Mouse (Mus musculus): Measurements from ENCODE around the gene Trim3. TPM values are rescaled to one million over a fixed set of nuclear protein-coding genes. Genes with fewer than 3 reads are reported as not detected.
A peak's percentile ranks its signal among the peaks of the same experiment; 100 is the strongest.

Gene Trim3
- total and polyA plus RNA-seq, 2 experiments from 2014 or later, result 106 to 169 TPM

DNA sequence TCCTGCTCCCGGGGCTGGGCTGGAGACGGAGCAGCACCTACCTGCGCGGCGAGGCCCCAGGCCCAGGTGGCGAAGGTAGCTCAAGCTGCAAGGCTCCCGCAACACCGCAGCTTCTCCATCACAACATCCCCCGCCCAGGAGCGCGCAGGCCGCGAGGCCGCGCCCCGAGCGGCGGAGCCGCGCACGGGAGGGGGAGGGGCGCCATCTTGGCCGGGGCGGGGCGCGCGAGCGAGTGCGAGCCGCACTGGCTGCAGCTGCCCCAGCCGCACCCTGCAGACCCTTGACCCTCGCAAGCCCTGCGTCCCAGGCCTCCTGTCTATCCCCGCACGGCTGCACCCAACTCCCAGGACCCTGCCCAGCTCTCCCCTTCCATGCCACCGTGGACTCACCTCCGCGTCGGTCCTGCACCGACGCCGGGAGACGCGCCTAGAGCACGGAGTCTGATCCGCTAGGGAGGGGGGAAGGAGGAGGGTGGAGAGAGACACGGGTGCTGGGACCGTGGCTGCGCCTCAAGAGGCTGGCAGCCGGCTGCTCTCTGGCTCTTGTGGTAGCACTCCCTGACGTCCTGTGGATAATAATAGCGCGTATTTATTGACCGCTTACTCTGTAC, 52.2 kb downstream of the Trim3 start, which contains the start of gene Apbb1:
Gene Apbb1 (minus strand): TSS at position 560 of the 610 bp plus-strand sequence.
- WGBS, result under 1% methylated on average over 30 of the region's 54 CpGs
- H3K4me2 ChIP-seq (ENCODE audit: low read depth, low read length), result peak within 1 kb of the TSS; percentile 73
- H3K27ac ChIP-seq, result peak within 1 kb of the TSS; percentile 98
- no peaks in the 10 kb centered on the region for H3K27me3 ChIP-seq (ENCODE audit: insufficient read depth, low read length)
- DNase-seq (ENCODE audit: low spot score) (peak; percentile 92), ATAC-seq (peak; percentile 95)
- H3K4me1 ChIP-seq (ENCODE audit: insufficient read depth, low read length), result peaks cover 13% of the 10 kb centered on the region
- H3K36me3 ChIP-seq (ENCODE audit: insufficient read depth, low read length), result no peaks in the 10 kb centered on the region
- peak within 1 kb of the TSS; percentile 90 for H3K4me3 ChIP-seq (ENCODE audit: low read length)
- no peaks in the 10 kb centered on the region for H3K9me3 ChIP-seq (ENCODE audit: low read length)
- H3K9ac ChIP-seq (replicated peaks; ENCODE audit: low read length), result peak within 1 kb of the TSS; percentile 91
- TF ChIP-seq CTCF (IDR thresholded peaks at IDR 0.05; ENCODE audit: low read depth), result peak; percentile 25; the same call in 1 of the 2 replicates

DNA sequence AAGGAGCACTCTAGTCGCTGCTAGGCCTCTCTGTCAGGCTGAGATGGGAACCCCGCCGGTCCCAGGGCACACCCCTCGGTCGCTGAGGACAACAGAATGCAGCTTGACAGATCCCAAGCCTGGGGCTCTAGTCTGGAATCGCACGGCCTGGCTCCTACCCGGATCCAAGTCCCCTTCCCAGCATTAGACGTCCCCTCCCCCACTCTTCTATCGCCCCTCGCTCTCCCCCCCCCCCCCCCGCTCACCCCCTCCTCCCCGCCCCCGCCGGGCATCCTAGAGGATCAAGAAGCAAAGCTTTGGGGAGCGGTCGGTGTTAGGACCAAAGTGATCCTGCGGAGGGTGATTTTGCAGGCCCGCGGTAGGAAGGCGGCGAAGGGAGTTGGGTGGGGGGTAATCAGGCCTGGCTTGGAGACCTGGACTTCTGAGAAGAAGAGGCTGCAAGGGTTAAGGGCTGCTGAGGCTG, 52.7 kb downstream of the Trim3 start:
- no peaks in the 10 kb centered on the region for H3K36me3 ChIP-seq (ENCODE audit: insufficient read depth, low read length)
- peak; percentile 69 for DNase-seq (ENCODE audit: low spot score)
- no peaks in the 10 kb centered on the region for H3K9me3 ChIP-seq (ENCODE audit: low read length)
- H3K27ac ChIP-seq, result peak overlapping the region; percentile 98
- no peaks in the 10 kb centered on the region for H3K27me3 ChIP-seq (ENCODE audit: insufficient read depth, low read length)
- peak overlapping the region; percentile 90 for H3K4me3 ChIP-seq (ENCODE audit: low read length)
- WGBS, result under 1% methylated on average over 17 of the region's 22 CpGs
- H3K9ac ChIP-seq (replicated peaks; ENCODE audit: low read length), result peak overlapping the region; percentile 91
- peak; percentile 59 for ATAC-seq
- no peak for TF ChIP-seq CTCF (IDR thresholded peaks at IDR 0.05; ENCODE audit: low read depth)
- peaks cover 13% of the 10 kb centered on the region for H3K4me1 ChIP-seq (ENCODE audit: insufficient read depth, low read length)
- peak overlapping the region; percentile 73 for H3K4me2 ChIP-seq (ENCODE audit: low read depth, low read length)

DNA sequence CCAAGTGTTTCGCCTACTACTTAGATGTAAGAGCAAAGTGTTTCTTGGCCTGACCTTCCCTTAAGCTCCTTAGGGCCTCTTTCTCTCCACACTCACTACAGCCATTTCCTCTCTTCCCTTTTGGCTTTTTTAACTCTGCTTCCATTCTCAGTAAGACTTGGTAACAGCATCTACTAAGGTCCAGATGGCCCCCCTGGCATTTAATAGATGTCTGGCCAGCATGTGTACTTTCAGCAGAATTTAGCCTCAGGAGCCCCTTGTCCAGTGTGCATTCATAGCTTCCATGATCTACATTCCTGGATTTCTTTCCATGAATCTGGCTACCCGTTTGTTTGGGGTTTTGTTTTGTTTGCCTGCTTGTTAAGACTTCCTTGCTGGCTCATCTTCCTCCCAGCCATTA, 54.9 kb downstream of the Trim3 start:
- Histone ChIP-seq H3K36me3 (ENCODE audit: insufficient read depth, low read length) (peaks cover 7% of the 10 kb centered on the region), H3K9ac (replicated peaks; ENCODE audit: low read length) (no peak overlapping the region), H3K27ac (no peak overlapping the region), H3K27me3 (ENCODE audit: insufficient read depth, low read length) (no peaks in the 10 kb centered on the region), H3K4me3 (ENCODE audit: low read length) (no peak overlapping the region), H3K9me3 (ENCODE audit: low read length) (no peaks in the 10 kb centered on the region), H3K4me1 (ENCODE audit: insufficient read depth, low read length) (peaks cover 13% of the 10 kb centered on the region), H3K4me2 (ENCODE audit: low read depth, low read length) (no peak overlapping the region)
- no peak for TF ChIP-seq CTCF (IDR thresholded peaks at IDR 0.05; ENCODE audit: low read depth)
- ATAC-seq (no peak), DNase-seq (ENCODE audit: low spot score) (no peak)
- 80% methylated on average over 2 of the region's 2 CpGs for WGBS

DNA sequence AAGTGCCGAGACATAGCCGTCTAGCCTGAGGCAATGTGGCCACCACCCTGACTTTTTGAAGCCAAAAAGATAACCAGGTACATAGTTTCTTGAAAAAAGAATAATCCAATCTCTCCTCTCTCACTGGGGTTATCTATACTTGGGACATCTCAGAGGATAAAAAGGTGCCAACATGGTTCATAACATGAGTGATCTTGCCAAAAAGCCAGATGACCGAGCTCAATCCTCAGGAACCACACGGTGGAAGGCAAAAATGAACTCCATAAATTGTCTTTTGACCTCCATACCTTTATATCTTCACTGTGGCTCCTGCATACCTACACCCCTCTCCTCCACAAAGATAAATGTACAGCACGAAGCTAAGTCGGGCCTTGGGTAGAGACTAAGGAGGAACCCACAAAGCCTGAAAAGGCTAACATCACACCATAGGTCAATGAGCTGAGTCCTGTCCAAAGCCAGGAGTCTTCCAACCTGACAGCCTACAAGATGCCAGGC, 55.9 kb downstream of the Trim3 start:
- Histone ChIP-seq H3K4me2 (ENCODE audit: low read depth, low read length) (no peak overlapping the region), H3K9ac (replicated peaks; ENCODE audit: low read length) (no peak overlapping the region), H3K4me1 (ENCODE audit: insufficient read depth, low read length) (peaks cover 17% of the 10 kb centered on the region), H3K9me3 (ENCODE audit: low read length) (no peaks in the 10 kb centered on the region), H3K27ac (no peak overlapping the region), H3K36me3 (ENCODE audit: insufficient read depth, low read length) (peaks cover 18% of the 10 kb centered on the region), H3K4me3 (ENCODE audit: low read length) (no peak overlapping the region), H3K27me3 (ENCODE audit: insufficient read depth, low read length) (no peaks in the 10 kb centered on the region)
- WGBS, result 92% methylated on average over 6 of the region's 6 CpGs
- ATAC-seq, result no peak
- no peak for TF ChIP-seq CTCF (IDR thresholded peaks at IDR 0.05; ENCODE audit: low read depth)
- DNase-seq (ENCODE audit: low spot score), result no peak

DNA sequence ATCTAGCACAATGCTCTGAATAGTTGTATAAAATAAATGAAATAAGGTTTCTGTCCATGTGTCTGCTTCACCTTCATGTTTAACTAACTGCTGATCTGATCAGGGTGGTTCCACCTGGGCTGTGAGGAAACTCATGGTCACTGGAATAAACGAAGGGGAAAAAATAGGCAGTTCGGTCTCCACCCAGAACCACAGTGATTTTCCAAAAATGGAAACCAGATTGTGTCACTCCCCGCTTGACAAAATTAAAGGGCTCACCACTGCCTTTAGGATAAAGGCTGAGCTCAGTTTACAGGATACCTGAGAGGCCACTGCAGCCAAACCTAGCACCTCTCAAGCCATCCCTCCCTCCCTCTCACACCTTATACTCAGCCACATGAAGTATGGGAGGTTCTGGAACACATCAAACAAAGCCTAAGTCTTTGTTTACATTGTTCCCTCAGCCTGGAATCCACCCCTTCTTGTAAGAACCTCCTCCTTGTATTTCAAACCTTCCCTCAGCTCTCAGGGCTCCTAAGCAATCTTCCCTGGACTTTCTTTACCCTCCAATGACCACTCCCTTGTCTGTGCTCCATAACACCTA, 57.1 kb downstream of the Trim3 start:
- no peak overlapping the region for H3K9ac ChIP-seq (replicated peaks; ENCODE audit: low read length)
- H3K4me1 ChIP-seq (ENCODE audit: insufficient read depth, low read length), result peaks cover 13% of the 10 kb centered on the region
- H3K27me3 ChIP-seq (ENCODE audit: insufficient read depth, low read length), result no peaks in the 10 kb centered on the region
- no peaks in the 10 kb centered on the region for H3K9me3 ChIP-seq (ENCODE audit: low read length)
- no peak for TF ChIP-seq CTCF (IDR thresholded peaks at IDR 0.05; ENCODE audit: low read depth)
- WGBS, result 82% methylated on average over 3 of the region's 3 CpGs
- H3K4me3 ChIP-seq (ENCODE audit: low read length), result no peak overlapping the region
- no peak for ATAC-seq
- H3K4me2 ChIP-seq (ENCODE audit: low read depth, low read length), result no peak overlapping the region
- H3K36me3 ChIP-seq (ENCODE audit: insufficient read depth, low read length), result peaks cover 19% of the 10 kb centered on the region
- H3K27ac ChIP-seq, result no peak overlapping the region
- DNase-seq (ENCODE audit: low spot score), result no peak

DNA sequence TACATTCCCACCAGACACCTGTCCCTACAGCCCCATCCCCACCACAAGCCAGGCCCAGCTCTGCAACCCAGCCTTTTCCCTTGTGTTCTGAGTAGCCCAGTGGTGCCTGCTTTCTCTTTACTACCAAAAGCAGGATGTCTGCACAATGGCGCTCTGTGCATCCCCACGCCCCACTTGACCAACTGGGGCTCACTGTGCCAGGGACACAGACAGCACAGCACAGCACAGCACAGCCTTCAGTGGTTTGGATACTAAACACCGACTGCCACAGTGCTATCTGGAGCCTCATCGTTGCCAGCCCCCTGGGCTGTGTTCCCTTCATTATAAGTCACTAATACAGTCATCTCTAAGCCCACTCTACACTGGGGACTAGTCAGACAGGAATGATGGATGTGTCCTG, 58.8 kb downstream of the Trim3 start:
- H3K4me1 ChIP-seq (ENCODE audit: insufficient read depth, low read length), result peaks cover 28% of the 10 kb centered on the region
- H3K4me3 ChIP-seq (ENCODE audit: low read length), result no peak overlapping the region
- no peak for TF ChIP-seq CTCF (IDR thresholded peaks at IDR 0.05; ENCODE audit: low read depth)
- WGBS, result 66% methylated on average over 4 of the region's 4 CpGs
- no peak for ATAC-seq
- no peak overlapping the region for H3K4me2 ChIP-seq (ENCODE audit: low read depth, low read length)
- no peak for DNase-seq (ENCODE audit: low spot score)
- no peaks in the 10 kb centered on the region for H3K9me3 ChIP-seq (ENCODE audit: low read length)
- H3K27ac ChIP-seq, result no peak overlapping the region
- H3K36me3 ChIP-seq (ENCODE audit: insufficient read depth, low read length), result peaks cover 19% of the 10 kb centered on the region
- no peak overlapping the region for H3K9ac ChIP-seq (replicated peaks; ENCODE audit: low read length)
- H3K27me3 ChIP-seq (ENCODE audit: insufficient read depth, low read length), result no peaks in the 10 kb centered on the region

DNA sequence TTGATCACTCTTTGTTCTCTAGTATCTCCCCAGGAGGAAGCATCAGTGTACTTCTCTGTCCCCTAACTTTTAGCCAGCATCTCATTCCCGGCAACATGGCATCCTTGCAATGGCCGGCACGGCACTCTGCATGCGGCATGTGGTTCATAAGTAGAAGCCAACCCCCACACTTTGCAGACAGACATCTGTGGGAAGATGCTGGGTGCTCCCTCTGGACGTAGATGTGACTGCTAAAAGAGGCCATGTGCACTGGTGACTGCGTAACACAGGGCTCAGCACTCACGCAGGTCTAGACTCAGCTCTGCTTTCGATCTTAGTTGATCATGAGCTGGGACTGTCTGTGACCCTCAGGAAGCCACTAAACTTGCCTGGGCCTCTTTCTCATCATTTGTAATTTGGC, 60.4 kb downstream of the Trim3 start:
- ATAC-seq, result no peak
- peaks cover 35% of the 10 kb centered on the region for H3K4me1 ChIP-seq (ENCODE audit: insufficient read depth, low read length)
- no peak overlapping the region for H3K4me3 ChIP-seq (ENCODE audit: low read length)
- TF ChIP-seq CTCF (IDR thresholded peaks at IDR 0.05; ENCODE audit: low read depth), result no peak
- no peaks in the 10 kb centered on the region for H3K9me3 ChIP-seq (ENCODE audit: low read length)
- H3K4me2 ChIP-seq (ENCODE audit: low read depth, low read length), result peak overlapping the region; percentile 5; the same call in 1 of the 2 replicates
- no peak for DNase-seq (ENCODE audit: low spot score)
- H3K36me3 ChIP-seq (ENCODE audit: insufficient read depth, low read length), result peaks cover 19% of the 10 kb centered on the region
- 83% methylated on average over 8 of the region's 8 CpGs for WGBS
- H3K27ac ChIP-seq, result no peak overlapping the region
- H3K27me3 ChIP-seq (ENCODE audit: insufficient read depth, low read length), result no peaks in the 10 kb centered on the region
- H3K9ac ChIP-seq (replicated peaks; ENCODE audit: low read length), result no peak overlapping the region
